Mouse (Mus musculus): ENCODE data around the gene Siah1b.

DNA sequence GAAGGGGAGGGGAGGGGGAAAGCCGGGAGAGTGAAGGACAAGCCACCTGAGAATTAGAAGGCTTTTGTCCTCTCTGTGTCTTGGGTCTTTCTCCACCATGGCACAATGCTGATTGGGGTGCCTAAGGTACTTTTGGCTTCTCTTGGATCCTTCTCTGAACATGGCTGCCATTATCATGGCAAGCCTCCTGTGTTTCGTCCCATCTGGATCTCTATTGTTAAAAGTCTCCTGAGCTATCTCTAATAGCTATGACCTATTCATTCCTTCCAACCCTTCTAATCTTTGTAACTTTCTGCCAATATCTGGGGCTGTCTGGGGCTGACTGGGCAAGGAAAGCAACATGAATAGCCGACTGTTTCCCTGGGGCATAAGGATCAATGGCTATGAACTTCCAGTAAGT, 17.8 kb downstream of the Siah1b start:
- TF ChIP-seq MAFK (IDR thresholded peaks at IDR 0.05; ENCODE audit: insufficient read depth, low read depth, low read length) (no peak), CHD2 (IDR thresholded peaks at IDR 0.05; ENCODE audit: low read depth, low read length) (no peak), HCFC1 (IDR thresholded peaks at IDR 0.05; ENCODE audit: borderline replicate concordance, insufficient read depth, low read length) (no peak)
